Mouse (Mus musculus): ENCODE data around the gene Ccdc51. TPM values are rescaled to one million over a fixed set of nuclear protein-coding genes. Genes with fewer than 3 reads are reported as not detected.

Ccdc51 gene
- 7.4 to 10.1 TPM (median 9.6 TPM) in 4 replicates for total RNA-seq (2023; ENCODE audit: inconsistent age)

GRCm38 (mm10) chr9:109082124-109082800 is at the start of gene Ccdc51, which contains the start of gene Tma7:
TSS of gene Ccdc51 (plus strand) at chr9:109082493.
TSS of gene Tma7 (minus strand) at chr9:109082587.

GRCm38 (mm10) chr9:109038086-109038895 is 44.0 kb upstream of the Ccdc51 start, which contains the start of gene Shisa5:
TSS of gene Shisa5 (plus strand) at chr9:109038565.

GRCm38 (mm10) chr9:109059136-109059903 is 23.0 kb upstream of the Ccdc51 start, which contains the start of gene Trex1:
TSS of gene Trex1 (minus strand) at chr9:109059734.

GRCm38 (mm10) chr9:109073661-109074573 is 8.4 kb upstream of the Ccdc51 start, which contains the start of gene Atrip:
TSS of gene Atrip (minus strand) at chr9:109074124.

GRCm38 (mm10) chr9:109095137-109095982 is 13.1 kb downstream of the Ccdc51 start, which contains the start of gene Plxnb1:
TSS of gene Plxnb1 (plus strand) at chr9:109095389.

Other genes with a start within 250 kb of the Ccdc51 start
- gene Slc26a6, start 229.2 kb upstream of the Ccdc51 start, total RNA-seq (2023; ENCODE audit: inconsistent age) = 9.4 to 15.0 TPM (median 10.4 TPM) in 4 replicates
- gene Tmem89, start 167.9 kb upstream of the Ccdc51 start, total RNA-seq (2023; ENCODE audit: inconsistent age) = not detected in 4 replicates
- gene Uqcrc1, start 145.9 kb upstream of the Ccdc51 start, total RNA-seq (2023; ENCODE audit: inconsistent age) = 160 to 191 TPM (median 173 TPM) in 4 replicates
- 2.9 to 7.1 TPM (median 4.6 TPM) in 4 replicates for gene Col7a1, start 128.9 kb upstream of the Ccdc51 start, total RNA-seq (2023; ENCODE audit: inconsistent age)
- gene Ucn2, start 96.5 kb upstream of the Ccdc51 start, total RNA-seq (2023; ENCODE audit: inconsistent age) = 0.45 to 0.74 TPM (median 0.64 TPM) in 3 of 4 replicates, not detected in the other
- 26.1 to 36.7 TPM (median 28.4 TPM) in 4 replicates for gene Pfkfb4, start 90.7 kb upstream of the Ccdc51 start, total RNA-seq (2023; ENCODE audit: inconsistent age)
- gene Shisa5, start 43.9 kb upstream of the Ccdc51 start, total RNA-seq (2023; ENCODE audit: inconsistent age) = 1,721 to 2,235 TPM (median 1,997 TPM) in 4 replicates
- gene Trex1, start 22.8 kb upstream of the Ccdc51 start, total RNA-seq (2023; ENCODE audit: inconsistent age) = 9.9 to 16.9 TPM (median 14.7 TPM) in 4 replicates
- gene Atrip, start 8.4 kb upstream of the Ccdc51 start, total RNA-seq (2023; ENCODE audit: inconsistent age) = 32.4 to 38.0 TPM (median 36.4 TPM) in 4 replicates
- gene Tma7, start 94 bp downstream of the Ccdc51 start, total RNA-seq (2023; ENCODE audit: inconsistent age) = 302 to 333 TPM (median 324 TPM) in 4 replicates
- 0.24 to 0.51 TPM (median 0.28 TPM) in 4 replicates for gene Plxnb1, start 12.9 kb downstream of the Ccdc51 start, total RNA-seq (2023; ENCODE audit: inconsistent age)
- gene Fbxw21, start 79.5 kb downstream of the Ccdc51 start, total RNA-seq (2023; ENCODE audit: inconsistent age) = not detected in 4 replicates
- 0.39 TPM in 1 of 4 replicates, not detected in the others for gene Fbxw13, start 113.5 kb downstream of the Ccdc51 start, total RNA-seq (2023; ENCODE audit: inconsistent age)
- gene Fbxw20, start 152.3 kb downstream of the Ccdc51 start, total RNA-seq (2023; ENCODE audit: inconsistent age) = not detected in 4 replicates
- gene Fbxw14, start 205.2 kb downstream of the Ccdc51 start, total RNA-seq (2023; ENCODE audit: inconsistent age) = not detected in 4 replicates

All from B cell, adult (primary cell).